Mouse (Mus musculus): ENCODE data around the gene Socs7.
A peak's percentile ranks its signal among the peaks of the same experiment; 100 is the strongest.

Gene Socs7

GRCm38 (mm10) chr11:97418834-97419539, 56.6 kb downstream of the Socs7 start:
- no peak for DNase-seq (ENCODE audit: low read depth)

GRCm38 (mm10) chr11:97419540-97419900, 57.2 kb downstream of the Socs7 start:
- no peak for DNase-seq (ENCODE audit: low read depth)

GRCm38 (mm10) chr11:97422507-97422906, 60.2 kb downstream of the Socs7 start:
- DNase-seq (ENCODE audit: low read depth), result no peak

DNA sequence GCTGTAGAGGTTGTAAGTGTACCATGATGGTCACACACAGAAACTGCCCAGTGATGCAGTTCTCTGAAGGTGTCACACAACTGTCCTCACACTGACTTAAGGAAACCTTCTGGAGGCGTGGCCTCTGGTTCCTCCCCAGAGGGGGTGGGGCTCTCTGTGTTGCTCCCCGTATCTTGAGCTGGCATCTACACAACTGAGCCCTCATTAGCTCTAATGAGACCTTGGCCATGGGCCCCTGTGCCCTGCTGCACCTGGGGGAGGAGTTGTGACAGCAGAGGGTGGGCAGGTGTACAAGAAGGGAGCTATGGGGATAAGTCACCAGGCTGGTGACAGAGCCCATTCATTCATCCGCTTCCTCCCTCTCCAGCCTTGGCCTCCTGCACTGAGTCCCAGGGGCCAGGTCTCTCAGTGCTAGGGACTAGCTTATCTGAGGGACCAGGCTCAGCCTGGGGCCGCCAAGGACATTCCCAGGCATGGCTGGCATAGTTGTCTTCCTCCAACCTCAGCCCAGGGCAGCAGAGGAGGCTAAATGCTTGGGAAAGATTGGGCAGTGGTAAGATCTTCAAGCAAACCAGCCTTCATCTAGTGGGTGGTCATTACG, 61.8 kb downstream of the Socs7 start:
- DNase-seq (ENCODE audit: low read depth), result no peak

GRCm38 (mm10) chr11:97424802-97425201, 62.5 kb downstream of the Socs7 start:
- DNase-seq (ENCODE audit: low read depth), result no peak

DNA sequence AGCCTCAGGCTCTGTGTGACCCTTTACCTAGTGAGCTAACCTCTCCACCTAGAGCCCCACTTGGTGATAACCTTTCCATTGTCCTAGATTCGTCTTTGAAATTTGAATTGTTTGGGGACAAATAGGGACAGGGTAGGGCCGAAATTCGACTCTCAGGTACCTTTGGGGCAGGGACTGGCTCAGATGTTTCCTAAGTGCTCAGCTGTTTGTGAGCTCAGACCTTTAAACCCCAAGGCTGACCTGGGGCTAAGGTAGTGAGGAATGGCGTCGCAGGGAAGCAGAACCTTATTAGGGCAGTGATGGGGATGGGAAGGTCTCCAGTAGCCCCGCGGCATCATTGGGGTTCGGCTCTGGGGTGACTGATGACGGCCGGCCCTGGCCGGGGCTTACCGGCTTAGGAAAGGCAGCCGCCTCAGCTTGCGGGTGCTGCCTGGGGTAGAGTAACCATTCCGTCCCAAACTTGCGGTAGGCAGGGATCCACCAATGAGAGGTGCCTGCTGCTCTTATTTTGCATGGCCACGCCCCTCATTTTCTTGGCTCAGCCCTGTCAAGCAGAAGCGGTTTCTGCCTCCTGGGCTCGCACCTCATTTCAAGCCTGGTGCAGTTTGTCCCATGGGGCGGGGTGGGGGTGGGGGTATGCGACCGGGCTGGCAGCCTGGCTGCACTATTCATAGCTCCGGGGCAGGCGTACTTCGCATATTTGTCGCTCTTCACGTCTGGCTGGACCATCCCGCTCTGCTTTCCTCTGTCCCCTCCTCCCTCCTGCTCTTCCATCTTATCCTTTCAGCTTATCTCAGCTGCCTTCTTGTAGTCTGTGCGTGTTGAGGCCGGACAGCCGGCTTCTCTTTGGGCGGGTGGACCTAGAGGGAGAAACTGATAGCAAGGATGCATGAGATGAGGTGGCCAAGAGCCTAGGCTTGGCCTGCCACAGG, 65.7 kb downstream of the Socs7 start:
- peak; percentile 94 for DNase-seq (ENCODE audit: low read depth)

DNA sequence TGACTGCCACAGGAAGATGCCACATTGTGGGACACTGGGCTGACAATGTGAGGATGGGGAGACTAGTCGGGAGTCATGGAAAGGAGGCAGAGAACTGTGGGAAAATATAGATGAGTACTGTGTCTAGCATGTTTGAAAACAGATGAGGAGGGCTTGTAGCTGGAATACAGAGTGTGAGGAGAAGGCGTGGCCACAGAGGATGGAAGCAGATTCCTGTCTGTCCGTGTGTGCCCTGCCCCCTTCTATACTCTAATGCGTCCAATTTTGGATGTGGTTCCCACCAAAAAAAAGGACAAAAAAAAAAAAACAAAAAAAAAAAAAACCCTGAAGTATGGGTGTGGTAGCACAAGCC, 66.4 kb downstream of the Socs7 start:
- no peak for DNase-seq (ENCODE audit: low read depth)

GRCm38 (mm10) chr11:97429615-97430014, 67.3 kb downstream of the Socs7 start:
- DNase-seq (ENCODE audit: low read depth), result peak; percentile 73

- peak; percentile 76 for DNase-seq (ENCODE audit: low read depth)
Observed at GRCm38 (mm10) chr11:97432015-97432414, 69.7 kb downstream of the Socs7 start.

DNA sequence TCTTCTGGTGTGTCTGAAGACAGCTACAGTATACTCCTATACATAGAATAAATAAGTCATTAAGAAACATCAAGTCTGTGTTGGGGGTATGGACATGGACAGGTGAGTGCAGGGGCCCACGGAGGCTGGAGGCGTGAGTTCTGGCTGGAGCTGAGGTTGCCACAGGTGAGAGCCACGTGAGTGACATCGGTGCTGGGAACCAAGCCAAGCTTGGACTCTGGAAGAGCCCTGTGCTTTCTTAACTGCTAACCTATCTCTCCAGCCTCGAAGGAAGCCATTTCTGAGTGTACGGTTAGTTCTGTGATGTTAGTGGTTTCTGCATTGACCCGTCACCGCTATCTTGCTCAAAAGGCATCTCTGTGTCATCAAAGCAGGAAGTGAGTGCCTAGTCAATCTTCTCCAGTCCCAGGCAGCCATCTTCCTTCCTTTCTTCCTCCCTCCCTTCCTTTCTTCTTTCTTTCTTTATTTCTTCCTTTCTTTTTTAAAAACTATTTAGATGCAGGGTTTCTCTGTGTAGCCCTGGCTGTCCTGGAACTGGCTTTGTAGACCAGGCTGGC, 70.7 kb downstream of the Socs7 start:
- peak; percentile 92 for DNase-seq (ENCODE audit: low read depth)

- DNase-seq (ENCODE audit: low read depth), result no peak
Observed at GRCm38 (mm10) chr11:97434121-97434520, 71.8 kb downstream of the Socs7 start.

- peak; percentile 99 for DNase-seq (ENCODE audit: low read depth)
Observed at GRCm38 (mm10) chr11:97434704-97435454, 72.5 kb downstream of the Socs7 start.

DNA sequence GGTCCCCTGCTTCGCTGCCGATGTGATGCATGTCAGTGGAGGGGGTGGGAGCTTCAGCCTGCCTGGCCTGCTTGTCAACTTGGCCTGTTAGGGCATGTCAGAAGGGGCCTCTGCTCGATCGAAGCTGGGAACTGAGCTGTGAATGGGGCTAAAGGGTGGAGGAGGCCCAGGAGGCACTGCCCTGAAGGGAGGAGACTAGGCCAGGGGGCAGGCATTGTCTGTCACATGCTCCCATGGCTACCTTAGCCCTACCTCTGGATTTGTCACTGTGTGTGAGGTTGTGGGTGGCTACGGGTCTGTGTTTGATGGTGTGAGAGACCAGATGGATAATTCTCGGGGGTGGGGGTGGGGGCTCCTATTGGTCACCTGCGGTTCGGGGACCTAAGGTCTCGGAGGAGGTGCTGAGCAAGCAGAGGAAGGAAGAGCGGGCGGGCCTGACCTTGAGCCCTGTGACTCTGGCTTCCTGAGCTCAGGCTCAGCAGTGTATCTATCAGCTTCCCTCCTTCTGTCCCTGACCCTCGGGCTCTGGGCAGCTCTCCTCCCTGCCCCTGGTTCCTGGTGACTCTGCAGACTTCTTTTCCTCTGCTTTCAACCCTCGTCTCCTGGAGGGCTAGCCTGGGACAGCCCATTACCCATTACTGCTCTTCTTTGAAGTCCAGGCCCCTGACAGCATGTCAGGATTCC, 73.6 kb downstream of the Socs7 start:
- peak; percentile 99 for DNase-seq (ENCODE audit: low read depth)

DNA sequence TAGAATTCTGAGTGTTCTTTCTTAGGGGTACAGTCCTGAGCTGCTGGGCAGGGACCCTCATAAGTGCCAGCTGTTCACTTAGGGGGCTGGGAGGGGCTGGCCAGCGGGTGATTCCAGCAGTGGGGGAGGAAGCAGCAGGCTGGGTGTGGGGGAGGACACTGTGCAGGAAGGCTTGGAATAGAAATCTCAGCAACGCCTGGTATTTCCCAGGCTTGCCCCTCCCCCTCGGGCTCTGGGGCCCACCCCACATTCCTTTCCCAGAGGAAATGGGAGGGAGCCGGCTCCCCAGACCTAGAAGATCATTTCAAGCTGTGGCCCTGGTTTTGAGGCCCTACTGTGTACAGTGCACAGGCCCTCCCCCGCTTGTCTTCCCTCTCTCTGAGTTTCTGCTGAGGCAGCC, 75.4 kb downstream of the Socs7 start:
- no peak for DNase-seq (ENCODE audit: low read depth)

DNA sequence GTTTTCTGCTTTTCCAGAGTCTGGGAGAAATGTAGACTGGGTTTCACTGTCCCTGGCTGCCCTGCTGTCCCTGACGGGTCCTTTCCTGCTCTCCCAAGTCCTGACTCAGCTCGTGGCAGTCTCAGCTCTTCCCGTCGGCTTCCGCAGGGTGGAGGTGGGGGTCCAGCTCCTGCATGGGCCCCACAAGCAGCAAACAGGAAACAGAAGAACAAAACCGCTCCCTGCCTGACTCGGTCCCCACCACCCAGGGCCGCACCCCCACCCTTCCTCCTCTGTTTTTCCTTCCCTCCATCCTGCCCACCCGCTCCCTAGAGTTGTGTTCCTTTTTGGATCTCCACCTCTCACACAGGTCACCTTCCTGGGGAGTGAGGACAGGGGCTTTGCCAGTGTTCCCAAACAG, 76.5 kb downstream of the Socs7 start:
- DNase-seq (ENCODE audit: low read depth), result peak; percentile 72

DNA sequence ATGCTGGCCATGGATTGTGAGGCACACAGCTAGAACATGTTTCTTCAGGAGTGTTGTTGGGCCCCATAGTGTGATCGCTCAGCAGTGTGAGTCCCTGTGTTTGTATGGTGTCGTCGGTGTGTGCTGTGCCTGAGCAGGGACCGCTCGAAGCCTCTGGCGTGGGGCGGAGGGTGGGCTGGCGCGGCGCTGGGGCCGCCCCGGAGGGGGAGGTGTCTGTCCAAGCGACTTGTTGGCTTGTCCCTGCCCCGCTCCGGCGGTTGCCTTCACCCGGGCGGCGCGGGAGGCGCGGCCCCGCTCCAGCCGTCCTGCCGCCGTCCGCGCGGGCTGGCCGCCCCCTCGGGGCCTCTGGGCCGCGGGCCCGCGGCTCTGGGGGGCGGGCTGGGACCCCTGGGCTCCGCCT, 77.6 kb downstream of the Socs7 start:
- DNase-seq (ENCODE audit: low read depth), result peak; percentile 83

DNA sequence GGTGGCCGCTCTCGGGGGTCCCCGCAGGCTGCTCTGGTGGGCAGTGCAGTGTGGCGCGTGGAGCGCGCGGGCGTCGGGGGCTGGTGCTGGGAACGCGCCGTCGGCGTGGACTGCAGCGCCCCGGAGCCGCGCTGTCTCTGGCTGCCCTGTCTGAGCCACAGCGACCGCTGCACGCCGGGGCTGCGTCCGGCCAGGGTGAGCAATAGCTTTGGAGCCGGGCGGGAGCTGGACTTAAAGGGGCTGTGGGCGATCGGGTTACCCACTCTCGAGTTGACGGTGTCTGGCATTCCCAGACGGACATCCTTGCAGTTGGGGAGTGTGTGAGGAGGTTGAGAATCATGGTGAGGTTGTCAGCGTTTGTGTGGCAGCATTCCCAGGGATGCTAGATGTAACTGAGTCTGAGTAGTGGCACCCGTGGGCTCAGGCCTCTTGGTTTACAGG, 78.1 kb downstream of the Socs7 start:
- peak; percentile 27 for DNase-seq (ENCODE audit: low read depth)

GRCm38 (mm10) chr11:97441036-97441657, 78.8 kb downstream of the Socs7 start:
- DNase-seq (ENCODE audit: low read depth), result peak; percentile 83

DNA sequence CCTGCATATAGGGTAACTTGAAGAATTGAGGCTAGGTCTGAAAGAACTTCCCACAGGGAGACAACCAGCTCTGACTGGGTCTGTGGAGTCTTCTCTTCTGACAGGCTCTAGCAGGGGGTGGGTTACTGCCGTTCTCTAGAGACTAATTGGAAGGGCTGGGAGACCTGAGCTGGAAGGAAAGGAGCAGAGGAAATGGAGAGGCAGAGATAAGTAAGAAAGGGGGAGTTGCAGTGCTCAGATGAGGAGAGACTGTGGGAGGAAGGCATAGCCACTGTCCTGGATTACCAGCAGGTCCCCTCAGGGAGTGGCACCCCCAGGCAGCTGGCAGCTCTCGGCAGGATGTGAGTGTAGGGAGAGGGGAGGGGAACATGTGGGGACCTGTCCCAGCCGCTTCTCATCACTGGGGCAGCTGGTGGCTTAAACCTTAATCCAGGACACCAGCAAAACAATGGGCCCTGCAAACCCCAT, 79.3 kb downstream of the Socs7 start:
- DNase-seq (ENCODE audit: low read depth), result peak; percentile 76

GRCm38 (mm10) chr11:97442891-97443675, 80.7 kb downstream of the Socs7 start:
- DNase-seq (ENCODE audit: low read depth), result no peak
